Mouse (Mus musculus) Muller cell, postnatal 12 days (primary cell): Measurements from ENCODE around the gene Soga1.

Source experiments
- DNase-seq: peaks from one replicate; pipeline ENCODE4 v3.0.0-alpha.2; 2015; ENCODE audit errors: inconsistent ontology term

Soga1 gene

DNA sequence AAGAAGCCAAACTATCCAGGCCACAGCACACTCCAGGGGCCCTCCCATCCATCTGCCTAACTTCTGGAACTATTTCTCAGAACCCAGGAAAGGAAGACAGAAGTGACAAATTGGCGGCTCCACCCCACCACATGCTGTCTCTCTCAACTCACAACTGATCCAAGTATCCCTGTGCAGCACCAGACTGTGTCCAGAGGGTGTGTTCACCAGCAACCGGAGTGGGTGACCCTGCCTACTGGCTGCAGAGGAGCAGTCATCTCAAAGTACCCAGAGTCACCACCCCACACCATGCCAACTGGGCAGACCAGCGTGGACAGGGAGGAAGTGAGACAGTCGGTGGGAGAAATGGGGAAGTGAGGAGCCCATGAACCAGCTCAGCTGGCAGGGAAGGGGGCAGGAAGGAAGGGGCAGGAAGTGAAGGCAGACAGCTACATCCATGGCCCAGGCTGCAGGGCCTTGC lies 15.8 kb downstream of the Soga1 start:
- no peak for DNase-seq

DNA sequence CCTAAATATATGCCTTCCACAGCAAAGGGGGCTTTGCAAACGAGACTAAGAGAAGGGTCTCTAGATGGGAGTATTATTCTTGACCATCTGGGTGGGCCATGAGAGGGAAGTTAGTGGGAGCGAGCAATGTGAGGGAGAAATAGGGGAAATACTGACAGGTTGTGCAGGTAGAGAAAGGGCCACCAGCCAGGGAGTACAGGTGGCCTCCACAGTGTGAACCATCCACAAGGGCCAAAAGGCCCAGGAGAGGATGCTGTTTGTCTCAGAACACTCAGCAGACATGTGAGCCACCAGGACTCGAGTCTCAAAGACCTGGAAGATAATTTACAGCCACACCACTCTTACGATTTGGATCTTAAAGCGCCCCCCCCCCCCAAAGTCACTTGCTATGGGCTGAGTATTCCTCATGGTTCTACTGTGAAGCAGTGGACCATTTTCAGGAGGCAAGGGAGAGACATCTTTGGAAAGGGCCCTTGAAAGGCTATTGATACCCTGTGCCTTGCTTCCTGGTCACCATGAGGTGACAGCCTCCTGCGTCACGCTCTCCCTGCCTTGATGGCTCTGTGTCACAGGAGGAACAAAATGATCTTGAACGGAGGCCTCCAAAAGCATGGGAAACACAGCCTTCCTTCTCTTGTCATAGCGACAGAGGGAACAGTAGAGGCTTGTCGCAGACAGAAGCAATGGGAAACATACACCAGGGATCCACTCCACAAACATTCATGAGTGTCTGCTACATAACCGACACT lies 18.3 kb downstream of the Soga1 start:
- no peak for DNase-seq

GRCm38 (mm10) chr2:157060037-157060436 lies 19.0 kb downstream of the Soga1 start:
- no peak for DNase-seq

DNA sequence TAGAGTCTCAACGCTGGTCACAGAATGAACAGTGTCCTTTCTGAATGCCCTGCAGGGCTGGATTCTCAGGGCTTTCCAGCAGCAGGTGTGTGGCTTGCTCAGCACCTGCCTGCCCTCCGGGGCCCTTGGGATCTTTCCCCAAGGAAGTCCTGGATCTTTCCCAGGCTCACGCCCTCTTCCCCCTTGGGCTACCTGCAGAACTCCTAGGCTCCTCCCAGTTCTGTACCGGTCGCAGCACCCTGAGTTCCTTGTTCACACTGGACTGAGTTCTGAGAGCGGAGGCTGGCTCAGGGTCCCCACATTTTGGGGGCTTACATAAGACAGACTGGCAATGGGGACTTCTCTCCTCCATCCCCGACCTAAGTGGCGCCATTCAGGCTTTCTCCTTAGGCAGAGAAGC lies 19.9 kb downstream of the Soga1 start:
- DNase-seq, result no peak

- DNase-seq, result peak; percentile 91
These were observed 20.6 kb downstream of the Soga1 start for GRCm38 (mm10) chr2:157058342-157058998.

- no peak for DNase-seq
These were observed 21.3 kb downstream of the Soga1 start for GRCm38 (mm10) chr2:157057758-157058157.

- DNase-seq, result no peak
These were observed 21.9 kb downstream of the Soga1 start for GRCm38 (mm10) chr2:157057186-157057585.

DNA sequence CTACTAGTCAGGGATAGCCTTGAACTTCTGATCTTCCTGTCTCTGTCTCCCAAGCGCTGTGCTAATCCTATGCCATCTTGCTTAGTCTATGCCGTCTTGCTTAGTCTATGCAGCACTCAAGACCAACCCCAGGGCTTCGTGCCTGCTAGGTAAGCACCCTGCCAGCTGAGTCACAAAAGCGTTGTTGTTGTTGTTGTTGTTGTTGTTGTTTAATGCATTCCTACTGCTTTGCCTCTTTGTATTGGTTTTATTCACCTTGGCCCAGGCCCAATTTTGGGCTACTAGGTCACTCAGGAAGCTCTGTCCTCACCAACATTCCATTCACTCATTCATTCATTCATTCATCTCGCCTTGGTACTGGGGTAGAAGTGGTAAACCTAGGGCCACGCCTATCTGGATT lies 23.3 kb downstream of the Soga1 start:
- no peak for DNase-seq

DNA sequence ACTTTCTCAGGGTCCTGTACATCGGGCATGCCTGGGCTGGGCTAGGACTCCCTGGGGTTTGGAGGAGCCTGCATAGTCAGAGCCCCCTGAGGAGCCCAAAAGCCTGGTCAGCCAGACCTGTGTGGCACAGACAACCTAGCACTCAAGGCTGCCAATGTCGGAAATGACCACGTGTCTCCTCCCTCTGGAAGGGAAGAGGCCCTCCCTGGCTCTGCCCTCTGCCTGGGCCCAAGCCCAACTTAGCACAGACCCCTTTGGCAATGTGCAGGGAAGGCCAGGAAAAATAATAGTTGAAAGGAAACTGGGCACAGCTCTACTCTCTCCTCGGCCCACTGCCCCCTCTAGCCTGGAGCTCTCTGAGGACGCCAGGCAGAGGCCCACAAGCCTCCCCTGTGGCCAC lies 24.2 kb downstream of the Soga1 start:
- DNase-seq, result peak; percentile 70

DNA sequence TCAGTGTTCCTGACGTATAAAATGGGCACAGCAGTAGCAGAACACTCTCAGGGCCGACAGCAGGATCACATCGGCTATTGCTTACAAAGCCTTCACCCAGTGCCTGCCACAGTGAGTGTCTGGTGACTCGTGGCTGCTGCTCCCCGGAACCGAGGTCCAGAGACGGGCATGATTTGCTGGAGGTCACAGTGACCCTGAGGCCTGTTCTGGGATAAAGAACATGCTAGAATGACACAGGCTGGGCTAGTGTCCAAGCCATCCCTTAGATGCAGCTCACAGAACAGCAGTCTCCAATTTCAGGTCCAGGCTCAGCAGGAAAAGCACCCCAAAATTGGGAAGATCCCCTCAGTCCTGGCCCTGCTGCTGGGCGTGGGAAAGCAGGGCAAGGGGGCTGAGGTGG lies 24.8 kb downstream of the Soga1 start:
- DNase-seq, result no peak

DNA sequence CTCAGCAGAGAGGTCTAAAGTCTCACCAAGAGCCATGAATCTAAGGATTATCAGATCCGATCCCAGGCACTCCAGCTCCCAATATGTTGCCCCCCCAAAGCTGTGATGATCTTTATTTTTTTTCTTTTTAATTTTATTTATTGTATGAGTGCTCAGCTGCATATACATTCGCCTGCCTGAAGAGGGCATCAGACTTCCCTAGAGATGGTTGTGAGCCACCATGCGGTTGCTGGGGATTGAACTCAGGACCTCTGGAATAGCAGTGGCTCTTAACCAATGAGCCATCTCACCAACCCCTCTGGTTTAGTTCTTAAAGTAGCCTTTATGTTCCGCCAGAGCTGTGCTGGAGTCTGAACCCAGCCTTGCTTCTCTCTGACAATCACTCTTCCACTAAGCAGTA lies 25.3 kb downstream of the Soga1 start:
- DNase-seq, result no peak

DNA sequence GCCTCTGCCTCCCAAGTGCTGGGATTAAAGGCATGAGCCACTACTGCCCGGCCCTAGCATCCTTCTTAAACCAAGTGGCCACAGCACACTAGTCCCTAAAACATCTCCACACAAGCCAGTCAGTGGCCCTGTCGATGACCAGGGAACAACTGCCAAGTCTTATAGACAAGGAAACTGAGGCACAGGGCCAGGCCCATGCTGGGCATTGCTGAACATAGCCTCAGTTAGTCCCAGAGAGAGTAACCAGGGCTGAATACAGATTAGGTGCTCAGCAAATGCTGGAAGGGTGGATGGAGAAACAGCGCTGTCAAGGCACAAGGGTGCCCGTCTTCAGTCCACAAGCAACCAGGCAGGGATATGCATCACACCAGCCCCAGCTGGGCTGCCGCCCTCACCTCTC lies 25.9 kb downstream of the Soga1 start:
- no peak for DNase-seq

DNA sequence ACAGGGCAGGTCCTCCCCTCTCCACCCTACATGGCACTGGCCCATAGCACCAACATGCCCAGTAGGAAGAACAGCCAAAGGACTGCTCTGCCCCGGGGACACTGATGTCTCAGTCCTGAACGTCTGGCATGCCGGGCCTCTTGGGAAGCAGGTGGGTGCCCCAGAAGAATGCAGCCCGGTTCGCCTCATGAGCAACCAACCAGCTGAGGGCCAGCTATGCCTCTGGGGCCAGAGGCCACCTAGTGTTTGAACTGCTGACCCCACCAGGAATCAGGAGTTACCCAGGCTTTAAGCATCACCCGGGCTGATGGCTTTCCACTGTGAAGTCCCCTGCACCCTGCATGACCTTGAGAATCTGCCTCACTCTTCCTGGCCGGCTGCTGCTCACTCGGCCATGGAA lies 26.6 kb downstream of the Soga1 start:
- no peak for DNase-seq

- no peak for DNase-seq
These were observed 29.2 kb downstream of the Soga1 start for GRCm38 (mm10) chr2:157049831-157050243.

- DNase-seq, result no peak
These were observed 30.5 kb downstream of the Soga1 start for GRCm38 (mm10) chr2:157048395-157049181.

GRCm38 (mm10) chr2:157046956-157047355 lies 32.1 kb downstream of the Soga1 start:
- DNase-seq, result no peak

DNA sequence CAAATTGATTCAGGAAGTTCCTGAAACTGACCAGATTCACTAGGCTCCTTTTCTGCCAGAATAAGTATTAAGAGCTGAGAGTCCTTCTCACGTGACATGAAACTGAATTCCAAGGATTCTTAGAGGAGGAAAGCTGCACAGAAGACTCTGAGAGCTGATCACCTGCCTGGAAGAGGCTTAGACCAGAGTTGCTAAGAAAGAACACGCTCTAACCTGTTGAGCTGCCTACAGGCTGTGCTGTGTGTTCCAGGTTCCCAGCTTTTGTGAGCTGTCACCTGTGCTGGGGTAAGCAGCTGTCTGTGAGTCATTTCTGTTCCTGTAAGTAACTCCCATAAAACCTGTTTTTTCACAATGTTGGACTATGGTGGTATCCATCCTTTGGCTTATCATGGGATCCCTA lies 33.1 kb downstream of the Soga1 start:
- no peak for DNase-seq

DNA sequence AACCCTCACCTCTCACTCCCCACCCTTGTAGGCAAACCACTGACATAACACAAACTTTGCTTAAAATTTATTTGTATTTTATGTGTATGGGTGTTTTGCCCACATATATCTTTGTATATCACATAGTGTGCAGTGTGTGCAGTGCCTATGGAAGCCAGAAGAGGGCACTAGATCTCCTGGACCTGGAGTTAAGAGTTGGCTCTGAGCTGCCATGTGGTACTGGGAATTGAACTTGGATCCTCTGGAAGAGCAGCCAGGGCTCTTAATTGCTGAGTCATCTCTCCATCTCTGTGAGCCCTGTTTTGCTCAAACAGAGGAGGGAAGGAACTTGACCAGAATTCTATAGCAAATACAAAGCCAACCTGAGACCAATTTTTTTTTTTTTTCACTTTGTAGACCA lies 35.1 kb downstream of the Soga1 start:
- DNase-seq, result no peak

DNA sequence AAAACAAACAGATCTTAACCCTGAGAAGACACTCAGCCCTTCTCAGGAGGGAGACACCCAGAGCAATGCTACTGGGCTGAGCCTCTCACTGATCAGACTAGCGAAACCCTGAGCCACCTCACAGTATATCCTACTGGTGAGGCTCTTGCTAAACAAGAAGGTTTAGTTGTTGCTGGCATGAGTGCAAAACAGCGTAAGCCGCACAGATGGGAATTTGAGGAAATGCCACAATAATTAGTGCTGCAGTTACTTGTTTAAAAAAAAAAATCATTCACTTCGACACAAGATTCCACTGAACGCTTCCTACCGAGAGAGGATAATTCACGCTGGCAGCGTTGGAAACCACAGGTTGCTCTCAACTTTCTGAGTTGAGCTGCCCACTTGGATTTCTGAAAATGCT lies 35.5 kb downstream of the Soga1 start:
- DNase-seq, result peak; percentile 39

GRCm38 (mm10) chr2:157041421-157041820 lies 37.6 kb downstream of the Soga1 start:
- DNase-seq, result no peak

DNA sequence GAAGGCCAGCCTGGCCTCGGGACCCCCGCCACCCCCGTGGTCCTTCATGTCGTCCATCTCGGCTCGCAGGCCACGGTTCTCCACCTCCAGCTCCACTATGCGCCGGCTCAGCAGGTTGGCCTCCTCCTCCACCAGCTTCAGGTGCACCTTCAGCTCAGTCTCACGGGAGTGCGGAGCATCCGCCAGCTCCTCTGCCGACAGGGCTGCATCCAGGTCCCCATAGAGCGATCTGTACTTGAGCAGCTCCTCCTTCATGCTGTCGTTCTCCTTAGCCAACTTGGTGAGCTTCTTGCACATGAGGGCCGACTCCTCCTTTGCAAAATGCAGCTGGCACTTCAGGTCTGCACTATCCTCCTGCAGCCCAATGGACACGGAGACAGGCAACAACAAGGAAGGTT lies 38.4 kb downstream of the Soga1 start:
- no peak for DNase-seq

- no peak for DNase-seq
These were observed 39.0 kb downstream of the Soga1 start for GRCm38 (mm10) chr2:157039900-157040648.
